Mouse (Mus musculus) bone marrow macrophage, adult 2 months (primary cell): ENCODE data around the gene Chid1.

Source experiments
- CTCF ChIP-seq: IDR thresholded peaks from 2 replicates; pipeline ENCODE4 v1.5.1; 2012; ENCODE audit warnings: low read depth, mild to moderate bottlenecking, low read length, moderate library complexity
- POLR2A ChIP-seq: IDR thresholded peaks from 2 replicates; pipeline ENCODE4 v1.6.1; 2012; ENCODE audit warnings: mild to moderate bottlenecking, low read depth, low read length, borderline replicate concordance

DNA sequence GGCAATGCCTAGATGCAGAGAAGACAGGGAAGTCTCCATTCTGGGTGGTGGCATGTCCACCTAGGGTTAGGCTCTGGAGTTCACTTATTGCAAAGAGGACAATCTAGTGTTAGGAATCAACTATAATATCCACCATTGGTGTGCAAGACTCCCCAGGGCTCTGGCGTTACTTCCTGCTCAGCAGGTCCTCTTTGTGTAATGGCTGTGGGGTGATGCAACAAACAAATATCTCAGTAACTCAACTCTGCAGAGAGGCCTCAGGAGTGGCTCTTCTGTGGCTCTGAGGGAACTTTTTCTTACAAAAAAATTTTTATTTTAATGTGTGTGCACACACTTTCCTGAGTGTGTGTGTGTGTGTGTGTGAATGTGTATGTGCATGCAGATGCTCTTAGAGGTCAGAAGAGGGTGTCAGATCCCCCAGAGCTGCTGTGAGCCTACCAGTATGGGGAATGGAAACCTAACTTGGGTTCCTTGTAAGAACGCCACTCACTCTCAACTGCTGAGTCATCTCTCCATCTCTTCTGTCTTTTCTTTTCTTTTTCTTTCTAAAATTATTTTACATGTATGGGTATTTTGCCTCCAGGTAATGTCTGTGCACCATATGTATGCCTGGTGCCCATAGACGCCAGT, 9.9 kb upstream of the Chid1 start:
- TF ChIP-seq CTCF, result no peak
- TF ChIP-seq POLR2A, result no peak
